Comparison of ENCODE assay signal across 9 mouse cellular contexts in the genomic region with DNA sequence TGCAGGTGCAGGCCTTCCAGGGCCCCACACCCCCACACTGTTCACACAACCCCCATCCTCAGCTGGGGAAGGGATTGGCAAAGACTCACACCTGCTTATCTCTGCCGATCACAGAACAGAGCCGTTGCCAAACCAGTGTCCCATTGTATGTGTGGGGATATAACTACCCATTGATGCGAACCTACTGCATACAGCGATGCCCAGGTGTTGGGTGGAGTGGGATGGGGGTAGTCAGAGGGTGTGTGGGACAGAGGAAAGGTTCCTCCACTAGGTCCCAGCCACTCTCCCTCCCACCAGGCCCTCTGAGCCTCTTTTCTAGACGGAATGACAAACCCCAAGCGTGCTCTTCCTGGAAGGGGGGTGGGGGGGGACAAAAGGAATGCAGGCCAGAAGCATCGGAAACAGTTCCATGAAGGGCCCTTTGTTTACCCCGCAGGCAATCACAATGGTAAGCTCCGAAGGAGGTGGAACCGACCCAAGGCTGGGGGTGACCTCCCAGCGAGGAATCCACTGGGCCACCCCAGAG. TPM values are rescaled to one million over a fixed set of nuclear protein-coding genes. Genes with fewer than 3 reads are reported as not detected.
A peak's percentile ranks its signal among the peaks of the same experiment; 100 is the strongest.
DNase-seq lines count a peak whose midpoint lies in the region; ATAC-seq and TF ChIP-seq lines count a peak whose summit lies in the region.
"Had no signal": no experiment of that assay in that cellular context is flagged by ENCODE, and none has a peak within 500 bp of the region (broad histone marks: within the 10 kb centered on the region; RNA-seq: fewer than 3 reads in every experiment).

A gene (minus strand): TSS at position 287 of the 526 bp plus-strand sequence.

- TF ChIP-seq POLR2A in kidney, adult 2 months (IDR thresholded peaks at IDR 0.05; ENCODE audit: low read depth, low read length), result no peak

- no peak within 1 kb of the TSS for H3K4me3 ChIP-seq in kidney, adult 2 months (ENCODE audit: insufficient read depth, low read depth, low read length)
- no peak within 1 kb of the TSS for H3K4me3 ChIP-seq in embryonic facial prominence, embryonic 11.5 days (ENCODE audit: low read depth, low read length)
- H3K4me3 ChIP-seq in kidney, embryonic 16.5 days (ENCODE audit: low read length), result no peak within 1 kb of the TSS
- no peak within 1 kb of the TSS for H3K4me3 ChIP-seq in stomach, embryonic 14.5 days (ENCODE audit: low read depth, low read length)

- 0 out of 2 replicates have a peak, but pooled peaks cover 4% of the 10 kb centered on the region for H3K4me1 ChIP-seq in kidney, adult 2 months (ENCODE audit: control insufficient read depth, insufficient read depth, low read length)
- peaks cover 8% of the 10 kb centered on the region for H3K4me1 ChIP-seq in embryonic facial prominence, embryonic 11.5 days (ENCODE audit: control insufficient read depth, insufficient read depth, low read length)
- peaks cover 26% of the 10 kb centered on the region for H3K4me1 ChIP-seq in kidney, embryonic 16.5 days (ENCODE audit: insufficient read depth, low read length)
- peaks cover 21% of the 10 kb centered on the region for H3K4me1 ChIP-seq in stomach, embryonic 14.5 days (ENCODE audit: control insufficient read depth, insufficient read depth, low read length)

- no peak within 1 kb of the TSS for H3K4me2 ChIP-seq in embryonic facial prominence, embryonic 11.5 days (ENCODE audit: low read depth, low read length)
- H3K4me2 ChIP-seq in kidney, embryonic 16.5 days (replicated peaks; ENCODE audit: low read depth, low read length), result peak within 1 kb of the TSS; percentile 10; the same call in 1 of the 2 replicates
- 0 out of 2 replicates have a peak within 1 kb of the TSS, but pooled peaks have one; percentile 7 for H3K4me2 ChIP-seq in stomach, embryonic 14.5 days (replicated peaks; ENCODE audit: low read depth, low read length)

- peak within 1 kb of the TSS; percentile 30; the same call in 1 of the 2 replicates for H3K9ac ChIP-seq in embryonic facial prominence, embryonic 11.5 days (replicated peaks; ENCODE audit: low read length)
- H3K9ac ChIP-seq in kidney, embryonic 16.5 days (replicated peaks; ENCODE audit: low read length), result peak within 1 kb of the TSS; percentile 59
- no peak within 1 kb of the TSS for H3K9ac ChIP-seq in stomach, embryonic 14.5 days (replicated peaks; ENCODE audit: low read depth, low read length)

- H3K27ac ChIP-seq in kidney, adult 2 months (ENCODE audit: insufficient read depth, low read depth, low read length), result peak within 1 kb of the TSS; percentile 66
- H3K27ac ChIP-seq in embryonic facial prominence, embryonic 11.5 days (replicated peaks; ENCODE audit: low read depth, low read length), result peak within 1 kb of the TSS; percentile 52; the same call in 1 of the 2 replicates
- H3K27ac ChIP-seq in kidney, embryonic 16.5 days (ENCODE audit: low read length), result peak within 1 kb of the TSS; percentile 87
- H3K27ac ChIP-seq in stomach, embryonic 14.5 days (ENCODE audit: low read length), result peak within 1 kb of the TSS; percentile 30; the same call in 1 of the 2 replicates
- H3K27ac ChIP-seq: macrophage had no signal

- no peaks in the 10 kb centered on the region for H3K9me3 ChIP-seq in embryonic facial prominence, embryonic 11.5 days (replicated peaks; ENCODE audit: control insufficient read depth, low read length)
- no peaks in the 10 kb centered on the region for H3K9me3 ChIP-seq in kidney, embryonic 16.5 days (ENCODE audit: low read length)
- H3K9me3 ChIP-seq in stomach, embryonic 14.5 days (ENCODE audit: control insufficient read depth, low read depth, low read length), result no peaks in the 10 kb centered on the region

- ATAC-seq in embryonic facial prominence, embryonic 11.5 days (replicated peaks; ENCODE audit: insufficient number of reproducible peaks, low FRiP score, low TSS enrichment, low read depth), result peak; percentile 29
- ATAC-seq in kidney, embryonic 16.5 days (ENCODE audit: low FRiP score, low TSS enrichment), result peak; percentile 35
- ATAC-seq in stomach, embryonic 14.5 days (ENCODE audit: insufficient number of reproducible peaks, insufficient read depth, low FRiP score, low read depth), result peak; percentile 26; the same call in 1 of the 2 replicates

- no peaks in the 10 kb centered on the region for H3K36me3 ChIP-seq in kidney, adult 2 months (ENCODE audit: control insufficient read depth, insufficient read depth, low read length)
- H3K36me3 ChIP-seq in embryonic facial prominence, embryonic 11.5 days (replicated peaks; ENCODE audit: control insufficient read depth, insufficient read depth, low read depth, low read length), result no peaks in the 10 kb centered on the region
- no peaks in the 10 kb centered on the region for H3K36me3 ChIP-seq in kidney, embryonic 16.5 days (ENCODE audit: insufficient read depth, low read length)
- no peaks in the 10 kb centered on the region for H3K36me3 ChIP-seq in stomach, embryonic 14.5 days (ENCODE audit: control insufficient read depth, insufficient read depth, low read length)

- TF ChIP-seq CTCF in kidney, adult 2 months (conservative IDR thresholded peaks at IDR 0.05; ENCODE audit: insufficient read depth, insufficient read length, low read depth, low read length), result no peak

- H3K27me3 ChIP-seq in kidney, adult 2 months (replicated peaks; ENCODE audit: control insufficient read depth, insufficient read depth, low read length), result no peaks in the 10 kb centered on the region
- no peaks in the 10 kb centered on the region; the same call in 1 of the 2 replicates for H3K27me3 ChIP-seq in embryonic facial prominence, embryonic 11.5 days (ENCODE audit: control insufficient read depth, insufficient read depth, low read length)
- peaks cover 2% of the 10 kb centered on the region; the same call in 1 of the 2 replicates for H3K27me3 ChIP-seq in kidney, embryonic 16.5 days (ENCODE audit: insufficient read depth, low read length)
- no peaks in the 10 kb centered on the region for H3K27me3 ChIP-seq in stomach, embryonic 14.5 days (ENCODE audit: control insufficient read depth, insufficient read depth, low read length)

- WGBS in kidney, adult 2 months, result 27% methylated on average over 11 of the region's 11 CpGs
- WGBS in embryonic facial prominence, embryonic 11.5 days, result 4% methylated on average over 11 of the region's 11 CpGs
- WGBS in kidney, embryonic 16.5 days, result 16% methylated on average over 11 of the region's 11 CpGs
- WGBS in stomach, embryonic 14.5 days, result 7% methylated on average over 11 of the region's 11 CpGs

- no peak for DNase-seq in kidney, adult 2 months
- no peak for DNase-seq in kidney, adult 8-10 months
- DNase-seq in embryonic facial prominence, embryonic 11.5 days (ENCODE audit: low spot score), result peak; percentile 64
- DNase-seq in urinary bladder, postnatal 4 days (ENCODE audit: low spot score in 2 of 2), result no peak
- DNase-seq in frontal cortex, postnatal 14 days (ENCODE audit: low spot score in 2 of 2), result no peak
- DNase-seq in layer of hippocampus, adult 8-10 months (ENCODE audit: low spot score in 2 of 2), result no peak

RNA-seq across cellular contexts. Expression of the gene that starts here (rescaled TPM):
- polyA plus RNA-seq in kidney, adult 2 months (2012; rRNA removed), result 8.9 and 9.0 TPM in 2 replicates
- polyA plus RNA-seq in embryonic facial prominence, embryonic 11.5 days (2014; fragmentation: Nextera tagmentation; extraction: Ambion mirVana), result 0.31 TPM in 1 of 2 replicates, not detected in the other
- polyA plus RNA-seq in kidney, embryonic 16.5 days (2015; fragmentation: Nextera tagmentation; extraction: Ambion mirVana), result 1.3 and 1.4 TPM in 2 replicates
- 0.49 and 0.52 TPM in 2 replicates for polyA plus RNA-seq in stomach, embryonic 14.5 days (2014; fragmentation: Nextera tagmentation; extraction: Ambion mirVana)
- under 1 TPM in 1 of 4 experiments, not detected in 3; 0.68 TPM for total RNA-seq in layer of hippocampus, adult 8-10 months (2022)
- polyA plus RNA-seq: macrophage had no signal

Comparison
In these comparisons a context has a peak if more than half of its experiments do, and no peak if none do; other contexts are left out.
1. Peak in DNase-seq, ATAC-seq, H3K27ac ChIP-seq and H3K9ac ChIP-seq in embryonic facial prominence, embryonic 11.5 days; RNA of the gene not detected or under 1 TPM.
2. Peak in ATAC-seq, H3K27ac ChIP-seq and H3K4me2 ChIP-seq in stomach, embryonic 14.5 days; RNA of the gene not detected or under 1 TPM.
3. H3K27ac ChIP-seq: peak in every context shown above with its lines; median percentile 87 in kidney, embryonic 16.5 days; 66 in kidney, adult 2 months; 52 in embryonic facial prominence, embryonic 11.5 days; 30 in stomach, embryonic 14.5 days.